Mouse (Mus musculus) testis, adult 2 months (tissue): ENCODE measurements around the gene Nectin1. TPM values are rescaled to one million over a fixed set of nuclear protein-coding genes. Genes with fewer than 3 reads are reported as not detected.

Experiments used
- H3K27ac ChIP-seq: fragments of 200-500 bp; 2 replicates; pipeline ENCODE4 v1.5.1; 2012; ENCODE audit warnings: low read depth, low read length; ENCODE audit not compliant: control insufficient read depth, insufficient read depth
- H3K27me3 ChIP-seq: fragments of 200-500 bp; 2 replicates; pipeline ENCODE4 v1.6.1; 2012; ENCODE audit warnings: mild to moderate bottlenecking, low read length, moderate library complexity; ENCODE audit not compliant: control insufficient read depth, insufficient read depth
- H3K36me3 ChIP-seq: fragments of 200-500 bp; 2 replicates; pipeline ENCODE4 v1.6.1; 2012; ENCODE audit warnings: mild to moderate bottlenecking, low read length; ENCODE audit not compliant: control insufficient read depth, insufficient read depth
- H3K4me1 ChIP-seq: fragments of 200-500 bp; 2 replicates; pipeline ENCODE4 v1.6.1; 2012; ENCODE audit warnings: low read length; ENCODE audit not compliant: control insufficient read depth, insufficient read depth
- H3K4me3 ChIP-seq: fragments of 200-500 bp; 2 replicates; pipeline ENCODE4 v1.5.1; 2012; ENCODE audit warnings: low read depth, mild to moderate bottlenecking, low read length, moderate library complexity, mixed read lengths; ENCODE audit not compliant: control insufficient read depth
- CTCF ChIP-seq: fragments of 200-500 bp; IDR thresholded peaks from 2 replicates; pipeline ENCODE4 v1.5.1; 2012; ENCODE audit warnings: low read depth, mild to moderate bottlenecking, inconsistent platforms, low read length, moderate library complexity; ENCODE audit not compliant: control insufficient read depth, insufficient read depth, insufficient replicate concordance
- POLR2A ChIP-seq: fragments of 200-500 bp; IDR thresholded peaks from 2 replicates; pipeline ENCODE4 v1.6.1; 2012; ENCODE audit warnings: low read depth, mild to moderate bottlenecking, inconsistent platforms, low read length, moderate library complexity; ENCODE audit not compliant: control insufficient read depth
- polyA plus RNA-seq: library from polyadenylated mRNA; depleted of rRNA; stranded (reverse); fragments of >200 nt; gene quantifications from 2 replicates; pipeline ENCODE4 v1.2.3, GENCODE M21; 2012

Gene Nectin1
- polyA plus RNA-seq, 1 experiment, result 2.2 TPM

- TF ChIP-seq POLR2A, result no peak
- no peaks in the 10 kb centered on the region for H3K27me3 ChIP-seq
- H3K36me3 ChIP-seq, result no peaks in the 10 kb centered on the region
These were observed 106.5 kb downstream of the Nectin1 start for GRCm38 (mm10) chr9:43850281-43850680.

GRCm38 (mm10) chr9:43851154-43851553 lies 107.4 kb downstream of the Nectin1 start:
- H3K36me3 ChIP-seq, result no peaks in the 10 kb centered on the region

More at GRCm38 (mm10) chr9:43850281-43850680, 106.5 kb downstream of the Nectin1 start:
- peaks cover 8% of the 10 kb centered on the region for H3K4me1 ChIP-seq
- no peak overlapping the region for H3K27ac ChIP-seq
- H3K4me3 ChIP-seq, result no peak overlapping the region

GRCm38 (mm10) chr9:43855887-43856286 lies 112.1 kb downstream of the Nectin1 start:
- no peaks in the 10 kb centered on the region for H3K4me1 ChIP-seq
- H3K27ac ChIP-seq, result no peak overlapping the region
- no peaks in the 10 kb centered on the region for H3K36me3 ChIP-seq
- TF ChIP-seq POLR2A (no peak), CTCF (no peak)
- H3K4me3 ChIP-seq, result no peak overlapping the region
- no peaks in the 10 kb centered on the region for H3K27me3 ChIP-seq

More at GRCm38 (mm10) chr9:43851154-43851553, 107.4 kb downstream of the Nectin1 start:
- Histone ChIP-seq H3K27me3 (no peaks in the 10 kb centered on the region), H3K4me1 (peaks cover 5% of the 10 kb centered on the region), H3K4me3 (no peak overlapping the region), H3K27ac (no peak overlapping the region)
- TF ChIP-seq POLR2A (no peak), CTCF (no peak)
